Mouse (Mus musculus): Measurements from ENCODE around the gene Cnih2. TPM values are rescaled to one million over a fixed set of nuclear protein-coding genes. Genes with fewer than 3 reads are reported as not detected.
A peak's percentile ranks its signal among the peaks of the same experiment; 100 is the strongest.

Gene Cnih2
- polyA plus RNA-seq, 1 experiment from 2014 or later: 22.9 TPM

- 1% methylated on average over 35 of the region's 56 CpGs for WGBS
- DNase-seq (ENCODE audit: low spot score) (peak; percentile 83), ATAC-seq (replicated peaks; ENCODE audit: low FRiP score, low TSS enrichment, low read depth) (peak; percentile 29)
- Histone ChIP-seq H3K4me1 (replicated peaks; ENCODE audit: control insufficient read depth, insufficient read depth, low read length) (peaks cover 44% of the 10 kb centered on the region), H3K9ac (ENCODE audit: low read length) (peak within 1 kb of the TSS; percentile 58), H3K4me3 (ENCODE audit: low read depth, low read length) (peak within 1 kb of the TSS; percentile 52), H3K9me3 (ENCODE audit: control insufficient read depth, low read length) (no peaks in the 10 kb centered on the region), H3K36me3 (ENCODE audit: control insufficient read depth, insufficient read depth, low read length) (no peaks in the 10 kb centered on the region), H3K27ac (ENCODE audit: low read depth) (peak within 1 kb of the TSS; percentile 92), H3K4me2 (ENCODE audit: low read length) (peak within 1 kb of the TSS; percentile 77), H3K27me3 (replicated peaks; ENCODE audit: control insufficient read depth, insufficient read depth, low read length) (no peaks in the 10 kb centered on the region; the same call in 1 of the 2 replicates)
Measured at GRCm38 (mm10) chr19:5067867-5068569, 30.3 kb downstream of the Cnih2 start, which contains the start of gene Cd248. TSS of gene Cd248 (plus strand) at chr19:5068078.

GRCm38 (mm10) chr19:5067040-5067799, 31.1 kb downstream of the Cnih2 start:
- Histone ChIP-seq H3K9me3 (ENCODE audit: control insufficient read depth, low read length) (no peaks in the 10 kb centered on the region), H3K9ac (ENCODE audit: low read length) (0 out of 2 replicates have a peak overlapping the region, but pooled peaks have one; percentile 22), H3K4me1 (replicated peaks; ENCODE audit: control insufficient read depth, insufficient read depth, low read length) (peaks cover 44% of the 10 kb centered on the region), H3K27me3 (replicated peaks; ENCODE audit: control insufficient read depth, insufficient read depth, low read length) (no peaks in the 10 kb centered on the region; the same call in 1 of the 2 replicates), H3K4me2 (ENCODE audit: low read length) (peak overlapping the region; percentile 77), H3K4me3 (ENCODE audit: low read depth, low read length) (peak overlapping the region; percentile 52), H3K27ac (ENCODE audit: low read depth) (peak overlapping the region; percentile 92), H3K36me3 (ENCODE audit: control insufficient read depth, insufficient read depth, low read length) (no peaks in the 10 kb centered on the region)
- 6% methylated on average over 15 of the region's 15 CpGs for WGBS
- DNase-seq (ENCODE audit: low spot score): peak; percentile 79
- 0 out of 2 replicates have a peak, but pooled peaks have one; percentile 0 for ATAC-seq (replicated peaks; ENCODE audit: low FRiP score, low TSS enrichment, low read depth)

GRCm38 (mm10) chr19:5065104-5065503, 33.2 kb downstream of the Cnih2 start:
- Histone ChIP-seq H3K27me3 (replicated peaks; ENCODE audit: control insufficient read depth, insufficient read depth, low read length) (no peaks in the 10 kb centered on the region; the same call in 1 of the 2 replicates), H3K4me1 (replicated peaks; ENCODE audit: control insufficient read depth, insufficient read depth, low read length) (peaks cover 52% of the 10 kb centered on the region), H3K36me3 (ENCODE audit: control insufficient read depth, insufficient read depth, low read length) (no peaks in the 10 kb centered on the region), H3K27ac (ENCODE audit: low read depth) (peak overlapping the region; percentile 43; the same call in 1 of the 2 replicates), H3K9ac (ENCODE audit: low read length) (no peak overlapping the region), H3K4me3 (ENCODE audit: low read depth, low read length) (no peak overlapping the region), H3K9me3 (ENCODE audit: control insufficient read depth, low read length) (no peaks in the 10 kb centered on the region), H3K4me2 (ENCODE audit: low read length) (no peak overlapping the region)
- DNase-seq (ENCODE audit: low spot score) (peak; percentile 62), ATAC-seq (replicated peaks; ENCODE audit: low FRiP score, low TSS enrichment, low read depth) (no peak)
- WGBS: 32% methylated on average over 7 of the region's 7 CpGs

GRCm38 (mm10) chr19:5062446-5062845, 35.9 kb downstream of the Cnih2 start:
- no peaks in the 10 kb centered on the region for H3K9me3 ChIP-seq (ENCODE audit: control insufficient read depth, low read length)
- no peak overlapping the region for H3K4me2 ChIP-seq (ENCODE audit: low read length)
- no peak for ATAC-seq (replicated peaks; ENCODE audit: low FRiP score, low TSS enrichment, low read depth)
- H3K4me1 ChIP-seq (replicated peaks; ENCODE audit: control insufficient read depth, insufficient read depth, low read length): peaks cover 57% of the 10 kb centered on the region
- H3K27me3 ChIP-seq (replicated peaks; ENCODE audit: control insufficient read depth, insufficient read depth, low read length): no peaks in the 10 kb centered on the region
- 49% methylated on average over 6 of the region's 6 CpGs for WGBS
- no peak for DNase-seq (ENCODE audit: low spot score)
- no peaks in the 10 kb centered on the region for H3K36me3 ChIP-seq (ENCODE audit: control insufficient read depth, insufficient read depth, low read length)
- no peak overlapping the region for H3K9ac ChIP-seq (ENCODE audit: low read length)
- no peak overlapping the region for H3K27ac ChIP-seq (ENCODE audit: low read depth)
- no peak overlapping the region for H3K4me3 ChIP-seq (ENCODE audit: low read depth, low read length)

- no peaks in the 10 kb centered on the region for H3K36me3 ChIP-seq (ENCODE audit: control insufficient read depth, insufficient read depth, low read length)
- ATAC-seq (replicated peaks; ENCODE audit: low FRiP score, low TSS enrichment, low read depth): no peak
- H3K4me3 ChIP-seq (ENCODE audit: low read depth, low read length): no peak overlapping the region
- 74% methylated on average over 5 of the region's 5 CpGs for WGBS
- no peak overlapping the region for H3K4me2 ChIP-seq (ENCODE audit: low read length)
- no peaks in the 10 kb centered on the region for H3K27me3 ChIP-seq (replicated peaks; ENCODE audit: control insufficient read depth, insufficient read depth, low read length)
- no peaks in the 10 kb centered on the region for H3K9me3 ChIP-seq (ENCODE audit: control insufficient read depth, low read length)
- no peak for DNase-seq (ENCODE audit: low spot score)
- peaks cover 53% of the 10 kb centered on the region for H3K4me1 ChIP-seq (replicated peaks; ENCODE audit: control insufficient read depth, insufficient read depth, low read length)
- no peak overlapping the region for H3K9ac ChIP-seq (ENCODE audit: low read length)
- no peak overlapping the region for H3K27ac ChIP-seq (ENCODE audit: low read depth)
Measured at GRCm38 (mm10) chr19:5062041-5062440, 36.3 kb downstream of the Cnih2 start.

GRCm38 (mm10) chr19:5060365-5061330, 37.7 kb downstream of the Cnih2 start:
- H3K36me3 ChIP-seq (ENCODE audit: control insufficient read depth, insufficient read depth, low read length): no peaks in the 10 kb centered on the region
- H3K4me1 ChIP-seq (replicated peaks; ENCODE audit: control insufficient read depth, insufficient read depth, low read length): peaks cover 52% of the 10 kb centered on the region
- no peak overlapping the region for H3K4me3 ChIP-seq (ENCODE audit: low read depth, low read length)
- H3K9ac ChIP-seq (ENCODE audit: low read length): no peak overlapping the region; the same call in 1 of the 2 replicates
- no peak overlapping the region for H3K4me2 ChIP-seq (ENCODE audit: low read length)
- 27% methylated on average over 5 of the region's 5 CpGs for WGBS
- peak overlapping the region; percentile 64; the same call in 1 of the 2 replicates for H3K27ac ChIP-seq (ENCODE audit: low read depth)
- DNase-seq (ENCODE audit: low spot score) (no peak), ATAC-seq (replicated peaks; ENCODE audit: low FRiP score, low TSS enrichment, low read depth) (no peak)
- H3K9me3 ChIP-seq (ENCODE audit: control insufficient read depth, low read length): no peaks in the 10 kb centered on the region
- no peaks in the 10 kb centered on the region for H3K27me3 ChIP-seq (replicated peaks; ENCODE audit: control insufficient read depth, insufficient read depth, low read length)

- peaks cover 42% of the 10 kb centered on the region for H3K4me1 ChIP-seq (replicated peaks; ENCODE audit: control insufficient read depth, insufficient read depth, low read length)
- peak overlapping the region; percentile 69 for H3K27ac ChIP-seq (ENCODE audit: low read depth)
- H3K4me2 ChIP-seq (ENCODE audit: low read length): peak overlapping the region; percentile 7
- H3K36me3 ChIP-seq (ENCODE audit: control insufficient read depth, insufficient read depth, low read length): no peaks in the 10 kb centered on the region
- H3K9me3 ChIP-seq (ENCODE audit: control insufficient read depth, low read length): no peaks in the 10 kb centered on the region
- WGBS: 11% methylated on average over 10 of the region's 10 CpGs
- no peaks in the 10 kb centered on the region for H3K27me3 ChIP-seq (replicated peaks; ENCODE audit: control insufficient read depth, insufficient read depth, low read length)
- ATAC-seq (replicated peaks; ENCODE audit: low FRiP score, low TSS enrichment, low read depth) (peak; percentile 17; the same call in 1 of the 2 replicates), DNase-seq (ENCODE audit: low spot score) (no peak)
- H3K4me3 ChIP-seq (ENCODE audit: low read depth, low read length): no peak overlapping the region
- H3K9ac ChIP-seq (ENCODE audit: low read length): no peak overlapping the region
Measured at GRCm38 (mm10) chr19:5058801-5059771, 39.2 kb downstream of the Cnih2 start.

Measured in intestine, embryonic 14.5 days (tissue).